Comparison of ENCODE assay signal across 7 mouse cellular contexts in genomic region chr5:124635068-124635467, GRCm38 (mm10). TPM values are rescaled to one million over a fixed set of nuclear protein-coding genes. Genes with fewer than 3 reads are reported as not detected.
DNase-seq lines count a peak whose midpoint lies in the region; ATAC-seq and TF ChIP-seq lines count a peak whose summit lies in the region.
"Not testable (repeated sequence)": the region's sequence is repeated elsewhere in the genome, so short reads cannot be mapped to it uniquely, and the experiment has no call there.

No protein-coding gene starts in this region.

- not testable (repeated sequence) for H3K4me2 ChIP-seq in embryonic facial prominence, embryonic 11.5 days (ENCODE audit: low read depth, low read length); hindbrain, postnatal 0 days (ENCODE audit: low read depth, low read length); liver, postnatal 0 days (ENCODE audit: low read depth, low read length)

- 85% methylated on average over 4 of the region's 4 CpGs for WGBS in embryonic facial prominence, embryonic 11.5 days
- WGBS in hindbrain, postnatal 0 days = 80% methylated on average over 4 of the region's 4 CpGs
- WGBS in liver, postnatal 0 days (ENCODE audit: insufficient replicate concordance) = 81% methylated on average over 4 of the region's 4 CpGs

- not testable (repeated sequence) for H3K9me3 ChIP-seq in embryonic facial prominence, embryonic 11.5 days (replicated peaks; ENCODE audit: control insufficient read depth, low read length); hindbrain, postnatal 0 days (ENCODE audit: low read length); liver, postnatal 0 days (ENCODE audit: low read length)

- TF ChIP-seq EP300 in liver, postnatal 0 days (IDR thresholded peaks at IDR 0.05; ENCODE audit: low read depth) = not testable (repeated sequence)

- not testable (repeated sequence) for TF ChIP-seq POLR2A in brain, embryonic 14.5 days (IDR thresholded peaks at IDR 0.05; ENCODE audit: borderline replicate concordance, extremely low read depth, insufficient read depth, insufficient read length, poor library complexity, severe bottlenecking)

- peaks cover 13% of the 10 kb centered on the region for H3K36me3 ChIP-seq in embryonic facial prominence, embryonic 11.5 days (replicated peaks; ENCODE audit: control insufficient read depth, insufficient read depth, low read depth, low read length)
- H3K36me3 ChIP-seq in hindbrain, postnatal 0 days (ENCODE audit: insufficient read depth, low read length) = peaks cover 50% of the 10 kb centered on the region
- H3K36me3 ChIP-seq in liver, postnatal 0 days (replicated peaks; ENCODE audit: insufficient read depth, low read length) = peaks cover 48% of the 10 kb centered on the region

- not testable (repeated sequence) for H3K9ac ChIP-seq in embryonic facial prominence, embryonic 11.5 days (replicated peaks; ENCODE audit: low read length); hindbrain, postnatal 0 days (replicated peaks; ENCODE audit: low read length); liver, postnatal 0 days (replicated peaks)

- peak; percentile 42; the same call in 1 of the 2 replicates for TF ChIP-seq CTCF in brain, embryonic 14.5 days (IDR thresholded peaks at IDR 0.05; ENCODE audit: borderline replicate concordance, extremely low read depth, insufficient read depth, insufficient read length)
- peak; percentile 63 for TF ChIP-seq CTCF in hindbrain, postnatal 0 days (IDR thresholded peaks at IDR 0.05; ENCODE audit: low read depth)
- TF ChIP-seq CTCF in liver, postnatal 0 days (IDR thresholded peaks at IDR 0.05; ENCODE audit: low read depth) = peak; percentile 43

- peak; percentile 49 for DNase-seq in ES-CJ7 (ENCODE audit: low read depth, low spot score)
- DNase-seq in brain, embryonic 14.5 days (ENCODE audit: low read depth) = peak; percentile 30
- peak; percentile 39 for DNase-seq in embryonic facial prominence, embryonic 11.5 days (ENCODE audit: low spot score)
- peak; percentile 60 for DNase-seq in hindbrain, postnatal 0 days (ENCODE audit: low spot score)
- peak; percentile 29 to 76 for DNase-seq in kidney, postnatal 36 days
- not testable (repeated sequence) for DNase-seq in liver, postnatal 0 days
- peak; percentile 62 for DNase-seq in retina, embryonic 14.5 days (ENCODE audit: low spot score)

- ATAC-seq in embryonic facial prominence, embryonic 11.5 days (replicated peaks; ENCODE audit: insufficient number of reproducible peaks, low FRiP score, low TSS enrichment, low read depth); liver, postnatal 0 days: not testable (repeated sequence)
- ATAC-seq in hindbrain, postnatal 0 days = 0 out of 2 replicates have a peak, but pooled peaks have one; percentile 38

- H3K4me3 ChIP-seq in embryonic facial prominence, embryonic 11.5 days (ENCODE audit: low read depth, low read length); hindbrain, postnatal 0 days (ENCODE audit: low read length); liver, postnatal 0 days (ENCODE audit: low read depth, low read length): not testable (repeated sequence)

- not testable (repeated sequence) for H3K27me3 ChIP-seq in embryonic facial prominence, embryonic 11.5 days (ENCODE audit: control insufficient read depth, insufficient read depth, low read length); hindbrain, postnatal 0 days (ENCODE audit: insufficient read depth, low read length); liver, postnatal 0 days (ENCODE audit: insufficient read depth, low read length)

- H3K4me1 ChIP-seq in embryonic facial prominence, embryonic 11.5 days (ENCODE audit: control insufficient read depth, insufficient read depth, low read length); hindbrain, postnatal 0 days (ENCODE audit: insufficient read depth, low read length); liver, postnatal 0 days (ENCODE audit: insufficient read depth): not testable (repeated sequence)

- not testable (repeated sequence) for H3K27ac ChIP-seq in embryonic facial prominence, embryonic 11.5 days (replicated peaks; ENCODE audit: low read depth, low read length); hindbrain, postnatal 0 days; liver, postnatal 0 days (ENCODE audit: low read depth)

RNA-seq across cellular contexts. Expression of gene Atp6v0a2, which starts 6.7 kb away (rescaled TPM):
- 34.8 and 36.1 TPM in 2 replicates for polyA plus RNA-seq in brain, embryonic 14.5 days (2012; rRNA removed)
- 40.0 and 40.4 TPM in 2 replicates for polyA plus RNA-seq in embryonic facial prominence, embryonic 11.5 days (2014; fragmentation: Nextera tagmentation; extraction: Ambion mirVana)
- total RNA-seq in hindbrain, postnatal 0 days (2014; rRNA removed) = 23.7 and 28.3 TPM in 2 replicates
- polyA plus RNA-seq in hindbrain, postnatal 0 days (2015; fragmentation: Nextera tagmentation; extraction: Ambion mirVana) = 25.9 and 27.6 TPM in 2 replicates
- polyA plus RNA-seq in liver, postnatal 0 days (2015; fragmentation: Nextera tagmentation; extraction: Ambion mirVana) = 9.6 and 12.4 TPM in 2 replicates

RNA-seq across cellular contexts. Expression of gene Gtf2h3, which starts 56.1 kb away (rescaled TPM):
- polyA plus RNA-seq in brain, embryonic 14.5 days (2012; rRNA removed) = 70.6 and 82.2 TPM in 2 replicates
- 81.5 and 90.1 TPM in 2 replicates for polyA plus RNA-seq in embryonic facial prominence, embryonic 11.5 days (2014; fragmentation: Nextera tagmentation; extraction: Ambion mirVana)
- total RNA-seq in hindbrain, postnatal 0 days (2014; rRNA removed) = 26.7 and 33.4 TPM in 2 replicates
- polyA plus RNA-seq in hindbrain, postnatal 0 days (2015; fragmentation: Nextera tagmentation; extraction: Ambion mirVana) = 27.5 and 32.1 TPM in 2 replicates
- polyA plus RNA-seq in liver, postnatal 0 days (2015; fragmentation: Nextera tagmentation; extraction: Ambion mirVana) = 13.2 and 14.7 TPM in 2 replicates

RNA-seq across cellular contexts. Expression of gene Eif2b1, which starts 56.1 kb away (rescaled TPM):
- 41.3 and 43.5 TPM in 2 replicates for polyA plus RNA-seq in brain, embryonic 14.5 days (2012; rRNA removed)
- polyA plus RNA-seq in embryonic facial prominence, embryonic 11.5 days (2014; fragmentation: Nextera tagmentation; extraction: Ambion mirVana) = 92.2 and 95.1 TPM in 2 replicates
- 29.0 and 31.7 TPM in 2 replicates for total RNA-seq in hindbrain, postnatal 0 days (2014; rRNA removed)
- 56.8 and 57.5 TPM in 2 replicates for polyA plus RNA-seq in hindbrain, postnatal 0 days (2015; fragmentation: Nextera tagmentation; extraction: Ambion mirVana)
- 26.3 and 30.7 TPM in 2 replicates for polyA plus RNA-seq in liver, postnatal 0 days (2015; fragmentation: Nextera tagmentation; extraction: Ambion mirVana)
